Mouse (Mus musculus): Measurements from ENCODE around the gene Lyar. TPM values are rescaled to one million over a fixed set of nuclear protein-coding genes. Genes with fewer than 3 reads are reported as not detected.
A peak's percentile ranks its signal among the peaks of the same experiment; 100 is the strongest.

Lyar gene
- polyA plus RNA-seq, 1 experiment from 2014 or later, result 35.4 TPM

- Histone ChIP-seq H3K4me2 (ENCODE audit: low read length) (peak overlapping the region; percentile 94), H3K9ac (ENCODE audit: low read depth, low read length) (peak overlapping the region; percentile 77), H3K4me3 (ENCODE audit: low read depth, low read length) (peak overlapping the region; percentile 56), H3K4me1 (ENCODE audit: control insufficient read depth, insufficient read depth, low read length) (peaks cover 6% of the 10 kb centered on the region), H3K36me3 (ENCODE audit: control insufficient read depth, insufficient read depth, low read length) (peaks cover 19% of the 10 kb centered on the region), H3K27me3 (ENCODE audit: control insufficient read depth, insufficient read depth, low read depth, low read length) (no peaks in the 10 kb centered on the region), H3K27ac (ENCODE audit: low read length) (peak overlapping the region; percentile 79), H3K9me3 (replicated peaks; ENCODE audit: control insufficient read depth, low read length, poor library complexity, severe bottlenecking) (no peaks in the 10 kb centered on the region)
- 44% methylated on average over 9 of the region's 9 CpGs for WGBS
- peak; percentile 26; the same call in 1 of the 2 replicates for ATAC-seq
Measured at GRCm38 (mm10) chr5:38259455-38260106, 39.3 kb downstream of the Lyar start.

GRCm38 (mm10) chr5:38260107-38260682 lies 39.9 kb downstream of the Lyar start, which contains the start of gene Tmem128:
Gene Tmem128, plus strand, starts transcription at chr5:38260185.
- Histone ChIP-seq H3K9ac (ENCODE audit: low read depth, low read length) (peak within 1 kb of the TSS; percentile 77), H3K9me3 (replicated peaks; ENCODE audit: control insufficient read depth, low read length, poor library complexity, severe bottlenecking) (no peaks in the 10 kb centered on the region), H3K4me1 (ENCODE audit: control insufficient read depth, insufficient read depth, low read length) (peaks cover 6% of the 10 kb centered on the region), H3K4me3 (ENCODE audit: low read depth, low read length) (peak within 1 kb of the TSS; percentile 56), H3K36me3 (ENCODE audit: control insufficient read depth, insufficient read depth, low read length) (peaks cover 24% of the 10 kb centered on the region), H3K27me3 (ENCODE audit: control insufficient read depth, insufficient read depth, low read depth, low read length) (no peaks in the 10 kb centered on the region), H3K27ac (ENCODE audit: low read length) (peak within 1 kb of the TSS; percentile 79), H3K4me2 (ENCODE audit: low read length) (peak within 1 kb of the TSS; percentile 94)
- peak; percentile 90 for ATAC-seq
- under 1% methylated on average over 40 of the region's 40 CpGs for WGBS

- H3K27me3 ChIP-seq (ENCODE audit: control insufficient read depth, insufficient read depth, low read depth, low read length), result peaks cover 16% of the 10 kb centered on the region
- WGBS, result 89% methylated on average over 3 of the region's 3 CpGs
- H3K4me2 ChIP-seq (ENCODE audit: low read length), result no peak overlapping the region
- ATAC-seq, result no peak
- no peak overlapping the region for H3K4me3 ChIP-seq (ENCODE audit: low read depth, low read length)
- H3K9me3 ChIP-seq (replicated peaks; ENCODE audit: control insufficient read depth, low read length, poor library complexity, severe bottlenecking), result no peaks in the 10 kb centered on the region
- H3K9ac ChIP-seq (ENCODE audit: low read depth, low read length), result no peak overlapping the region
- peaks cover under 1% of the 10 kb centered on the region; the same call in 1 of the 2 replicates for H3K4me1 ChIP-seq (ENCODE audit: control insufficient read depth, insufficient read depth, low read length)
- H3K27ac ChIP-seq (ENCODE audit: low read length), result no peak overlapping the region
- peaks cover 13% of the 10 kb centered on the region; the same call in 1 of the 2 replicates for H3K36me3 ChIP-seq (ENCODE audit: control insufficient read depth, insufficient read depth, low read length)
Measured at GRCm38 (mm10) chr5:38270942-38271341, 50.7 kb downstream of the Lyar start.

- Histone ChIP-seq H3K9me3 (replicated peaks; ENCODE audit: control insufficient read depth, low read length, poor library complexity, severe bottlenecking) (no peaks in the 10 kb centered on the region), H3K4me2 (ENCODE audit: low read length) (no peak overlapping the region), H3K9ac (ENCODE audit: low read depth, low read length) (no peak overlapping the region), H3K27me3 (ENCODE audit: control insufficient read depth, insufficient read depth, low read depth, low read length) (peaks cover 40% of the 10 kb centered on the region), H3K27ac (ENCODE audit: low read length) (no peak overlapping the region), H3K36me3 (ENCODE audit: control insufficient read depth, insufficient read depth, low read length) (peaks cover 8% of the 10 kb centered on the region; the same call in 1 of the 2 replicates), H3K4me3 (ENCODE audit: low read depth, low read length) (no peak overlapping the region), H3K4me1 (ENCODE audit: control insufficient read depth, insufficient read depth, low read length) (peaks cover 17% of the 10 kb centered on the region)
- ATAC-seq, result no peak
- 94% methylated on average over 4 of the region's 4 CpGs for WGBS
Measured at GRCm38 (mm10) chr5:38273831-38274230, 53.6 kb downstream of the Lyar start.

- Histone ChIP-seq H3K4me2 (ENCODE audit: low read length) (peak within 1 kb of the TSS; percentile 68), H3K9me3 (replicated peaks; ENCODE audit: control insufficient read depth, low read length, poor library complexity, severe bottlenecking) (no peaks in the 10 kb centered on the region), H3K27me3 (ENCODE audit: control insufficient read depth, insufficient read depth, low read depth, low read length) (peaks cover 46% of the 10 kb centered on the region), H3K4me3 (ENCODE audit: low read depth, low read length) (peak within 1 kb of the TSS; percentile 39), H3K4me1 (ENCODE audit: control insufficient read depth, insufficient read depth, low read length) (peaks cover 17% of the 10 kb centered on the region), H3K36me3 (ENCODE audit: control insufficient read depth, insufficient read depth, low read length) (peaks cover 4% of the 10 kb centered on the region; the same call in 1 of the 2 replicates), H3K27ac (ENCODE audit: low read length) (no peak within 1 kb of the TSS), H3K9ac (ENCODE audit: low read depth, low read length) (no peak within 1 kb of the TSS; the same call in 1 of the 2 replicates)
- 2% methylated on average over 4 of the region's 4 CpGs for WGBS
- no peak for ATAC-seq
Measured at GRCm38 (mm10) chr5:38275771-38276170, 55.5 kb downstream of the Lyar start, which contains the start of gene Otop1. Gene Otop1, plus strand, starts transcription at chr5:38275972.

GRCm38 (mm10) chr5:38276451-38276850 lies 56.2 kb downstream of the Lyar start:
- ATAC-seq, result no peak
- Histone ChIP-seq H3K9me3 (replicated peaks; ENCODE audit: control insufficient read depth, low read length, poor library complexity, severe bottlenecking) (no peaks in the 10 kb centered on the region), H3K9ac (ENCODE audit: low read depth, low read length) (no peak overlapping the region; the same call in 1 of the 2 replicates), H3K4me3 (ENCODE audit: low read depth, low read length) (peak overlapping the region; percentile 24), H3K27me3 (ENCODE audit: control insufficient read depth, insufficient read depth, low read depth, low read length) (peaks cover 46% of the 10 kb centered on the region), H3K4me1 (ENCODE audit: control insufficient read depth, insufficient read depth, low read length) (peaks cover 17% of the 10 kb centered on the region), H3K27ac (ENCODE audit: low read length) (no peak overlapping the region), H3K36me3 (ENCODE audit: control insufficient read depth, insufficient read depth, low read length) (peaks cover 3% of the 10 kb centered on the region; the same call in 1 of the 2 replicates), H3K4me2 (ENCODE audit: low read length) (peak overlapping the region; percentile 51)
- 2% methylated on average over 19 of the region's 19 CpGs for WGBS

GRCm38 (mm10) chr5:38277098-38277866 lies 57.0 kb downstream of the Lyar start:
- Histone ChIP-seq H3K9me3 (replicated peaks; ENCODE audit: control insufficient read depth, low read length, poor library complexity, severe bottlenecking) (no peaks in the 10 kb centered on the region), H3K27me3 (ENCODE audit: control insufficient read depth, insufficient read depth, low read depth, low read length) (peaks cover 46% of the 10 kb centered on the region), H3K36me3 (ENCODE audit: control insufficient read depth, insufficient read depth, low read length) (no peaks in the 10 kb centered on the region), H3K27ac (ENCODE audit: low read length) (no peak overlapping the region), H3K4me1 (ENCODE audit: control insufficient read depth, insufficient read depth, low read length) (peaks cover 17% of the 10 kb centered on the region), H3K4me2 (ENCODE audit: low read length) (peak overlapping the region; percentile 68), H3K9ac (ENCODE audit: low read depth, low read length) (peak overlapping the region; percentile 41; the same call in 1 of the 2 replicates), H3K4me3 (ENCODE audit: low read depth, low read length) (peak overlapping the region; percentile 39)
- ATAC-seq, result peak; percentile 31; the same call in 1 of the 2 replicates
- 1% methylated on average over 58 of the region's 65 CpGs for WGBS

GRCm38 (mm10) chr5:38277936-38278600 lies 57.8 kb downstream of the Lyar start:
- H3K4me2 ChIP-seq (ENCODE audit: low read length), result peak overlapping the region; percentile 68
- 18% methylated on average over 12 of the region's 12 CpGs for WGBS

More at GRCm38 (mm10) chr5:38277936-38278600, 57.8 kb downstream of the Lyar start:
- Histone ChIP-seq H3K27me3 (ENCODE audit: control insufficient read depth, insufficient read depth, low read depth, low read length) (peaks cover 46% of the 10 kb centered on the region), H3K4me3 (ENCODE audit: low read depth, low read length) (peak overlapping the region; percentile 39; the same call in 1 of the 2 replicates), H3K36me3 (ENCODE audit: control insufficient read depth, insufficient read depth, low read length) (no peaks in the 10 kb centered on the region), H3K27ac (ENCODE audit: low read length) (no peak overlapping the region), H3K4me1 (ENCODE audit: control insufficient read depth, insufficient read depth, low read length) (peaks cover 17% of the 10 kb centered on the region), H3K9me3 (replicated peaks; ENCODE audit: control insufficient read depth, low read length, poor library complexity, severe bottlenecking) (no peaks in the 10 kb centered on the region), H3K9ac (ENCODE audit: low read depth, low read length) (no peak overlapping the region)
- ATAC-seq, result 0 out of 2 replicates have a peak, but pooled peaks have one; percentile 26
